Mouse (Mus musculus) gastrocnemius, adult 2 months (tissue): Measurements from ENCODE around the gene Fblim1. TPM values are rescaled to one million over a fixed set of nuclear protein-coding genes. Genes with fewer than 3 reads are reported as not detected.
"Not testable (repeated sequence)": the region's sequence is repeated elsewhere in the genome, so short reads cannot be mapped to it uniquely, and the experiment has no call there.

ENCODE experiments used
- DNase-seq: peaks from one replicate; pipeline ENCODE4 v3.0.0; 2022
- H3K27ac ChIP-seq: fragments of 200-600 bp; 2 replicates; pipeline ENCODE4 v1.8.1; 2022; ENCODE audit warnings: mild to moderate bottlenecking
- H3K4me3 ChIP-seq: fragments of 200-600 bp; 2 replicates; pipeline ENCODE4 v1.8.1; 2022; ENCODE audit warnings: mild to moderate bottlenecking, moderate library complexity
- CTCF ChIP-seq: fragments of 200-600 bp; IDR thresholded peaks from 2 replicates; pipeline ENCODE4 v1.8.1; 2022; ENCODE audit warnings: antibody characterized with exemption, mild to moderate bottlenecking, moderate library complexity
- intact Hi-C: fragments of 180-260 bp; cut with DNase I; formaldehyde crosslinking; loops from one replicate; pipeline ENCODE4 v1.15.1; 2025
- total RNA-seq, 2 experiments: library from RNA; stranded (reverse); gene quantifications; 2 replicates each; pipeline ENCODE4 v1.2.3; 2021

Fblim1 gene
- total RNA-seq, 2 experiments from 2014 or later: 1.1 to 1.5 TPM

- Histone ChIP-seq H3K27ac (no peak overlapping the region), H3K4me3 (no peak overlapping the region)
- TF ChIP-seq CTCF: no peak
- intact Hi-C loops: no loop called here
- peak; percentile 50 for DNase-seq
These were observed 24.8 kb downstream of the Fblim1 start for GRCm38 (mm10) chr4:141581051-141581450.

DNA sequence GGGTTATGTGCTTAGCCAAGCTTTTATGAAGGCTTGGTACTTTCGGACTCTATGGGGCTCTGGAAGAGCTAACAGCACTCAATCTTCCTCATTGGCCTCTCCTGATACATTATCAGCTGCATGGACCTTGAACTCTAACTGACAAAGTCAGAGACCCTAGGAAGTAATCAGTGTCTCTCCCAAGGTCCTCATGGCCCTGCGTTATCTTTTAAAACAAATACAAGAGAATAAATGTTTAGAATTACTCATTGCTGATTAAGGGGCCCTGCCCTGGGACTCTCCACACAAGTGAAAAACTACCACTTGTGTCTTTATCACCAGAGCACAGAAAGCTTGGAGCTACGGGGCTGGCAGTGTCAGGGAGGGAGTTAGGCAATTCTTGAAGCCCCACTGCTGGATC, 27.1 kb downstream of the Fblim1 start:
- H3K27ac ChIP-seq: no peak overlapping the region
- DNase-seq: no peak
- intact Hi-C loops: no loop called here
- TF ChIP-seq CTCF: no peak
- no peak overlapping the region for H3K4me3 ChIP-seq

- Histone ChIP-seq H3K4me3 (no peak overlapping the region), H3K27ac (no peak overlapping the region)
- no peak for DNase-seq
- peak; percentile 6; the same call in 1 of the 2 replicates for TF ChIP-seq CTCF
- intact Hi-C loops: no loop called here
These were observed 29.0 kb downstream of the Fblim1 start for GRCm38 (mm10) chr4:141576877-141577276.

DNA sequence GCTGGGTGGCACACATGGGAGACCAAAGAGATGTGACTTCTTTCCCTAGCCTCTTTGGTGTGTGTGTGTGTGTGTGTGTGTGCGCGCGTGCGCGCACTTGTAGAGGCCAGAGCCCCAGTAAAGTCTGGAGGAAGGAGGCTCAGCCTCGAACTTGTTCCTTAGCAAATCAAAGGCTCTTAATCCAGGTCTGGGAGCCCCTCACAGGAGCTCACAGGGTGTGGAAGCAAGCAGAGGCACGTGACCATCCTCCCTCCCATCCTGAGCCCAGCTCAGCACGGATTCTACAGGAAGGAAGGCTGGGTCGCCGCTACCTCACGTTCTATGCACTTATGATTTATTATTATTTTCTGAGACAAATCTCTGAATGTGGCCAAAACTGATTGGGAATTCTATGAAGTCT, 29.5 kb downstream of the Fblim1 start:
- no peak for TF ChIP-seq CTCF
- no peak for DNase-seq
- intact Hi-C loops: no loop called here
- H3K27ac ChIP-seq: no peak overlapping the region
- H3K4me3 ChIP-seq: no peak overlapping the region

GRCm38 (mm10) chr4:141574789-141575702, 30.9 kb downstream of the Fblim1 start:
- peak overlapping the region; percentile 57 for H3K4me3 ChIP-seq
- intact Hi-C loops: loop anchor here (1.0 kb wide), 3 partner anchors 144 to 188 kb away; no protein-coding TSS in a partner anchor
- peak overlapping the region; percentile 63 for H3K27ac ChIP-seq
- DNase-seq: peak; percentile 90
- peak; percentile 100 for TF ChIP-seq CTCF

GRCm38 (mm10) chr4:141573359-141573966, 32.4 kb downstream of the Fblim1 start:
- intact Hi-C loops: no loop called here
- Histone ChIP-seq H3K4me3 (no peak overlapping the region), H3K27ac (peak overlapping the region; percentile 63)
- no peak for TF ChIP-seq CTCF
- DNase-seq: peak; percentile 55

DNA sequence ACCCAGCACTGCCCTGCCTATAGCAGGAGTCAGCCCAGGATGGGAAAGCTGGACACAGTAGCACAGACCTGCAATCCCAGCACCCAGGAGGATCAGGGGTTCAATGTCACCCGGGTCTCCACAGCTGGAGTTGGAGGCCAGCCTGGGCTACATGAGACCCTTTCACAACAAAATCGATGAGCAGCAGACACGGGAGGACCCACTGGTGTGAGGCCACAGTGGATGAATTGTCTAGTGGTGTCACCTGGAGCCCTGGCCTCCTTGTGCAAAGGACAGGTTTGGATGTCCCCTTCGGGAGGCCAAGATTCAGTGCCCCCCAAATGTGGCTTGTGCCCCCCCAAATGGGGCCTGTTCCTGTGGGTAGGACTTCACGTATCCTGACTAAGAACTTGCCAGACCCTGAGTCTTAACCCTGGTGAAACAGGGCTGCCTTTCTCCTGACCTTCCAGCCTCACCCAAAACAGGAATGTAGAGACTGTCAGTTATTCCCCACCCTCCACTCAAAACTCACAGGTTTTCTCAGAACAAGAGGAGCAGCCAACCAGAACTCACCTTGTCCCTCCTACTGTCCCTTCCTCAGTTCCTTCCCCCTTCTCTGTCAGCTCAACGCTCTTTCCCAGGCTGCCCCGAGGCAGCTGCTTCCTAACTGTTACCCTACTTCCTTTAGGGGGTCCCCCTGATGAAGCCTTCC, 33.1 kb downstream of the Fblim1 start:
- intact Hi-C loops: no loop called here

DNA sequence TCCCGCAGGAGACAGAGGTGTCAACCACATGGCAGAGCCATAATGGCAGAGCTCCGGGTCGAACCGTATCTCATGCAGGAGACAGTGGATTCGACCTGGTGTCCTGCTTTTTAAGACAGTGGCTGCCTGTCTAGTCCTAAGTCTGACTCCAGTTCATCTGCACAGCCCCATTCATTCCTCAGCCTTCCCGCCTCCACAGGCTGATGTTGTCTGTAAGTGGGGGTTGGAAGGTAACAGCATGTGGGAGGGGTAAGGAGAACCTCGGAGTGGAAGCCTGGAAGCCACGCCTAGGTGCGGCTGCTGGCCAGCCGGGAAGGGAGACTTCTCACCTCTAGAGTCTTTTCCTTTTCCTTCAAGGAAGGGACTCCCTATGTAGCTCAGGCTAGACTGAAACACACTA, 34.0 kb downstream of the Fblim1 start:
- H3K27ac ChIP-seq: peak overlapping the region; percentile 63
- intact Hi-C loops: no loop called here
- H3K4me3 ChIP-seq: no peak overlapping the region
- no peak for TF ChIP-seq CTCF
- DNase-seq: no peak

More for the DNA sequence above, 33.1 kb downstream of the Fblim1 start:
- H3K4me3 ChIP-seq: no peak overlapping the region
- no peak for DNase-seq
- TF ChIP-seq CTCF: no peak
- H3K27ac ChIP-seq: peak overlapping the region; percentile 63

- Histone ChIP-seq H3K27ac (peak overlapping the region; percentile 63), H3K4me3 (no peak overlapping the region)
- DNase-seq: peak; percentile 39
- intact Hi-C loops: no loop called here
- TF ChIP-seq CTCF: no peak
These were observed 34.6 kb downstream of the Fblim1 start for GRCm38 (mm10) chr4:141571337-141571739.

DNA sequence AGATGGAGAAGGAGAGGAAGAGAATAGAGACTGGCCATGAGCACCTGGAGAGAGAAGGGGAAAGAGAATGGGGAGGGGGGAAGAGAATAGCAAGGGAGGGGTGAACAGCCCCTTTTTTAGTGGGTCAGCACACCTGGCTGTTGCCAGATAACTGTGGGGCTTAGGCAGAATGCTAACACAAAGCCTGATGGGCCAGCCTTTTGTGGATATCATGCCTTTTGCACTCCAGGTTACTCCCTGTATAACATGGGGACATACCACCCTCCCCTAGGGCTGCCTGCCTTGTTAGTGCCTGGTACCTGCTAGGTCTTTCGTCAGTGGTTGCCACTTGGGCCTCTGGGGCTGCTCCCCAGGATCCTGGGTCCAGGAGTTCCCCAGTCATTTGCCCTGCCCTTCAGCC, 35.1 kb downstream of the Fblim1 start:
- Histone ChIP-seq H3K4me3 (no peak overlapping the region), H3K27ac (peak overlapping the region; percentile 63)
- DNase-seq: no peak
- intact Hi-C loops: no loop called here
- TF ChIP-seq CTCF: no peak

DNA sequence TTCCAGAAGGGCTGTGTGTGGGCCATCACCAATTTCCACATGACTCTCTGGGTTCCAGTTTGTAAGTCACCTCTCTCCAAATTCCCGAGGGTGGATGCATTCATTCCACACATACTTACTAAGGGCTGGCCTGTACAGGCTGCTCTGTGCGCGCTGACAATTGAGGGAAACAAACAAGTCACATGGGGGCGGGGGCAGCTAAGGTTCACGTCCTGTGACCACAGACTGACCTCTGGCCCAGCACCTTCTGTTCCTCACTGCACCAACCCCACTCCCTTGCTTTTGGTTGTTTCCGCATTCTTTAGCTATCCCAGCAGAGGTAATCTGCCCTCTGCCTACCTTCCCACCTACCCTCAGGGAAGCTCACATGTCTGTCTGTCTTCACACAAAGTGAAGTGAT, 35.9 kb downstream of the Fblim1 start:
- intact Hi-C loops: no loop called here
- Histone ChIP-seq H3K27ac (peak overlapping the region; percentile 83), H3K4me3 (no peak overlapping the region)
- TF ChIP-seq CTCF: no peak
- peak; percentile 62 for DNase-seq

GRCm38 (mm10) chr4:141568966-141569365, 36.9 kb downstream of the Fblim1 start:
- intact Hi-C loops: no loop called here
- no peak for DNase-seq
- no peak for TF ChIP-seq CTCF
- H3K4me3 ChIP-seq: no peak overlapping the region
- peak overlapping the region; percentile 83 for H3K27ac ChIP-seq

DNA sequence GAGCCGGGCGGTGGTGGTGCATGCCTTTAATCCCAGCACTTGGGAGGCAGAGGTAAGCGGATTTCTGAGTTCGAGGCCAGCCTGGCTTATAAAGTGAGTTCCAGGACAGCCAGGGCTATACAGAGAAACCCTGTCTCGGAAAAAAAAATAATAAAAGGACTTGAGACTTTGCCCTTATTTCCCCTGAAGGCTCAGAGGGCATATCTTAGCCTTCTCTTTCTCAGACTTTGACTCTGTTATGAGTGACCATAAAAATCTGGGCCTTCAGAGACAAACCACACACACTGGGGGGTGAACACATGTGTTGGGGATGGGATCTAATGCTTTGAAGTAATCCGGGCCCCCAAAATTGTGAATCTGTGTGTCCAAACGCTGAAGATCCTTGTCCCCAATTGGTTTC, 38.7 kb downstream of the Fblim1 start:
- DNase-seq, intact Hi-C loops, H3K4me3 ChIP-seq: not testable (repeated sequence)
- peak overlapping the region; percentile 16; the same call in 1 of the 2 replicates for H3K27ac ChIP-seq
